Mouse (Mus musculus): Measurements from ENCODE around the gene Rcbtb1.
"Not testable (repeated sequence)": the region's sequence is repeated elsewhere in the genome, so short reads cannot be mapped to it uniquely, and the experiment has no call there.

Gene Rcbtb1

DNA sequence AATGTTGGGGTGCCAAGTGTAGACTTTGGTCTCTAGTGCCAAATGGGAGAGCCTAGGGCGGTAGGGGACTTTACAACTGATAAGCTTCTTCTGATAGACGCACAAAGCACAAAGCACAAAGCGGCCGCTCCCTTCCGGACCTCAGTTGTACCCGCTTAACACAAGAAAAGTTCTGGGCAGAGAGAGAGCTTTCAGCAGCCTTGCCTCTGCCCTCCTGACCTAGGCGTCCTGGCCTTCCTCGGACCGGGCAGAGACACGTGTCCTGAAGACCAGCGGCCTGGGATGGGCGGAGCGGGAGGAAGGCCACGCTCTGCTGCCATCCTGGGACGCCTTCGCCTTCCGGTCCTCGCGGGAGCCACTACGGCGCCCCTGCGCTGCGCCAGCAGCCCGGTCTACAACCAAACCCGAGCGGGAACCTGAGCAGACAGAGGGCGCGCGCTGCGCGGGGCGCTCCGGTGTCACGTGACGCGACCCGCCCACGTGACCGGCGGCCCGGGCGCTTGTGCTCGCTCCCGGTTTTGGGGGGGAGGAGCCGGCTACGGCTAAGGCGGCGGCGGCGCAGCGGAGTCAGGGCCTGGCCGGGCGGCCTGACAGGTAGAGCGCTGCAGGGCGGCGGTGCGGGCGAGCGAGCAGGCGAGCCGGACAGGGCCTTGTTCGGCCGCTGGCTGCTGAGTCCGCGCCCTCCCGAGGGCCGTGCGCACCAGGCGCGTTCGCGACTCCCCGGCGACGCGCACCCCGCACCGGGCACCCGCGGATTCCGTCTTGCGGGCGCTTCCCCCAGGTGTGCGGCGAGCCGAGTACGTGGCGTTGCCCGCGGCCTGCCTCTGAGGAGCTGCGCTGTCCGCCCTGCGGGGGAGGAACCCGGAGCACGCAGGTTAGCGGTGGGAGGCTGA lies at the start of gene Rcbtb1:
TSS of gene Rcbtb1 (plus strand) at position 499 of the 893 bp plus-strand sequence.
- peak; percentile 88 for DNase-seq (ENCODE audit: low spot score)

DNA sequence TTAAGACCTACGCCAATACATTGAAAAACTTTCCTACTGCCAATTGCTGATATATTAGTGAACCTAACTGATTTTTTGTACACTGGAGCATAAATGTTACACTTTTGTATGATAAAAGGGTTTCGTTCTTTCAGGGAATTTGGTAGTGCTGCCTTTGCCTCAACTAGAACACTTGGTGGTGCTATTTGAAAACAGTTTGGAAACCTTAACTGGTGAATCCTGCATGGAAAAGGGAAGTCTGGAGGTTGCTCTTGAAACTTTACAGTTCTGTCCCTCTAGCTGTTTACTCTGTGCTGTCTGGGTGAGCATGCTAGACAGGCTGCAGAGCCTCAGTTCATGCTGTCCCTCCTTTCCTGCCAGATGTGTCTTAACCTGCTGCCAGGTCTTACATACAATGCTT lies 45.4 kb upstream of the Rcbtb1 start:
- no peak for DNase-seq (ENCODE audit: low spot score)

DNA sequence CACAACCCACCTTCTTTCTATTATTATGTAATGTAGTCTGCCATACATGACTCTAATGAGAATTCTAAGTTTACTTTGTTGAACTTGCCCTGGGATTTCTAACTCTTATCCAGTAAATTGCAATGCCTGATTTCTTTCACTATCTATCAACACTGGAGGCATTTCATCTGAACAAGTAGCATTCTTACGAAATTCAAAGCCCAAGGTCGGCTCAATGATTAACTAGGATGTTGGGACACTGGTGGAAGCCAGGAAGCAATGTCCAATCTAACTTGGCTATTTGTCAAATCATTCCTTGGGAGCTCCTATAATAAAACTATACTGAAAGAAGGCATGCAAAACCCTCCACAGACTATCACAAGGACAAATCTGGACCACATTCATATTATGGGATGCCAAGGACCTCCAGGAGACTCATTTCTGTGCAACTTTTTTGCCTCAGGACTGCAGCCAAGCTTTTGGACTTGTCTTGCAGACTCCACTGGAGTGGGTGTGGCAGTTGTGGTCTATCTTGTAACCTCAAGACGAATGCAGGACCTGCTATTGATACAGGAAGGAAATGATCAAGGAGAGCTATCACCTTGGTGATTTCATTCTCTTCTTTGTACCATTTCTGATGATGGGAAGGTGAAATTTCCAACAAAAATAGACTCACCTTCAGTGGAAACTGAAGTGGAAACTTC lies 43.9 kb upstream of the Rcbtb1 start:
- no peak for DNase-seq (ENCODE audit: low spot score)

DNA sequence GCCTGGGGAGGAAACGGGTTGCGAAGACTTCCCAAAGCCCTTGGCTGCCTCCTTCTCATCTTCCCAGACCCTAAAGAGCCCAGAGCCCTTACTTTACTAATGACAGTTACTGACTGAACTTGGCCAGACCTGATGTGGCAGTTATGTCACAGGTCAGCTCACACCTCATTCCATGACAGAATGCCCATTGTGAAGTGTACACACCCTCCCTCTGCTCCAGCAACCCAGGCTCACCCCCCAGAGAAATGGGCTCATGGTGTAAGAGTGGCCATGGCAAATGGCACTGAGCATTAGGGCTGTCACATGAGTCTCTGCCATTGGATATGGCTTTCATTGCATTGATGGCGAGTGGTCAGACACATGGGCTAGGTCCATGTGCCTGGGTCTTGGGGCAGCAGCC lies 22.4 kb upstream of the Rcbtb1 start, which contains the start of gene Gm5142:
TSS of gene Gm5142 (minus strand) at position 101 of the 400 bp plus-strand sequence.
- no peak for DNase-seq (ENCODE audit: low spot score)

DNA sequence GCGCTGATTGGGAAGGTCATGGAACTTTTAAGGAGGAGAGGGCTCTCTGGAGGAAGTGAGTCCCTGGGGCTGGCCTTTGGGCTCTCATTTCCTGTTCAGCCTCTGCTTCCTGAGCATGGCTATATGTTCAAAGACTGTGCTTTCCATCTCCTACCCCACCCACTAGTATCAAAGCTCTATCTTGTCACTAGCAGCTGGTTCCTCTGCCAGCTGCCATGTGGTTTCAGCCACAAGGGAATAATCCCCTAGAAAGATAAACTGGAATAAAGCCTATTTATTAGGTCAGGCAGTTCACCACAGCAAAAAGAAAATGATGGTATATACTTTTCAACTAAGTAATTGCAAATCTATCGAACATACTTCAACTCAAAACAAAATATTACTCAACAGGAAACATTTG lies 18.3 kb upstream of the Rcbtb1 start:
- no peak for DNase-seq (ENCODE audit: low spot score)

DNA sequence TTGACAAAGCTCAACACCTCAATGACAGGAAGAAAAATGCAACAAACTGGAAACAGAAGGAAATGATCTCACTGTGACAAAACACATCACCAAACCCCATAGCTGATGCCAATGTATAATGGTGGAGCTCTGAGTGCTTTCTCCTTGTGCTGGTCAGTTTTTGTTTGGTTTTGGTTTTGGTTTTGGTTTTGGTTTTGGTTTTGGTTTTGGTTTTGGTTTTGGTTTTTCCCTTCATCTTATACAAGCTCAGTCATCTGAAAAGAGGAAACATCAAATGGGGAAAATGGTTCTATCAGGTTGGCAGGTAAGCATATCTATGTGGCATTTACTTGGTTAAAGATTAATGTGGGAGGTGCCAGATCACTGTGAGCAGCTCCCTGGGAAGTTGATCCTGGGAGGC lies 15.5 kb upstream of the Rcbtb1 start:
- DNase-seq (ENCODE audit: low spot score), result no peak

DNA sequence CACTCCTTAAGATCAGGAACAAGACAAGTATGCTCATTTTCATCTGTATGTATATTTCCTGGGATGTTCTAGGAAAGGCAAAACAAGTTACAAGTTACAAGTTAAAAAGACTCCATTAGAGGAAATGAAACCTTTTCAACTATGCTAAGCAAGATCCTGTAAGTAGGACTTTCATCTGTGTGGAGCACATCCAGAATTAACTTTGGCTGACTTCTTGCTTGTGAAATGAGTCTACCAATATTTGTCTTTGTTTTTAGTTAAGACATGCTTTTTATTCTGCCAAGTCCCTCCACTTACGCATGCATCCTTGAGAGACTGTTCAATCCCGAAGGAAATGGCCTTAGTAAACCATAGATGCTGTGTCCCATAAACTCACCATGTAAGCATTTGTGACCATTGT lies 14.9 kb upstream of the Rcbtb1 start:
- DNase-seq (ENCODE audit: low spot score), result no peak

DNA sequence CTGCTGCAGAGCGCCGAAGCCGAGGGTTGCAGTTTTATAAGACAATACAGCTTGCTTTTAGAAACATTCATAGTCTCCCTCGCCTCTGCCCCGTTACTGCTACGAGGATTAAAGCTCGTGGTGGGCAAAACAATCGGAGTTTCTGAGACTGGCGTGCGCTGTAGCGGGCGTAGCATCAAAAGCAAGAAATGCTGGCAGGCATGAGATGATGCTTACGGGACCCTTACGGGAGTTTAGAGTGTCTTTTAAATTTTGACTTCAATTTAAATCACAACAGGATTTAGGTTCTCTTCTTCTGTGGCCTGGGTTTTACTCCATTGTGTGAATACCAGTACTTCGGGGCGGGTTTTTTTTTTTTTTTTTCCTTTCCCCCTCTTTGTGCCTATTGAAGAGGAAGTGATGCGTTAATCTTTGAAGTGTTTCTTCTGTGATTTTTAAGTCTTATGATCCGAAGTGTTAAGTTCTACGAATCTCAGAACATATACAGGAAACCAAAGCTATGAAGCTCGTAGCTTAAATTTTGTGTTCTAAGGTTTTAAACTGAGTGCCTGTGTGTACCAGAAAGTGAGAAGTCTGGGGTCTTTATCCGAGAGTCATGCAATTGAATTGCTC lies 701 bp downstream of the Rcbtb1 start:
- DNase-seq (ENCODE audit: low spot score), result no peak

DNA sequence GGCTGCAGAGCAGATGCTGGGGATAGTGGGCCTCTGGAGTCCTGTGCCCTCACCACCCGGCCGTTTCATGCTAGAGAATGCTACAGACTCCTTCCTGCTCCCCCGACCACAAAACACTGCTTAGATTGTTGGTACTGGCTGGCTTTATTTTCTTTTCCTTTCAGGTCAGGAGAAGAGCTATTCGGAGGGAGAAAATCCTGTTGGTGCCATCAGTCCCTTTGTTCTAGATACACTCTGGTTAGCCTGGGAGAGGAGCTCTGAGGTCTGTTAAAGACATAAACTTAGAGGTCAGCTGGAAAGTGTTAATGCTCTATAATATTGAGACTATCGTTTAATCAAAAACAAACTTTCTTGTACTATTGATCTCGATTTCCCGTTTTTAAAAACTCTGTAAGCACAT lies 4.5 kb downstream of the Rcbtb1 start:
- no peak for DNase-seq (ENCODE audit: low spot score)

DNA sequence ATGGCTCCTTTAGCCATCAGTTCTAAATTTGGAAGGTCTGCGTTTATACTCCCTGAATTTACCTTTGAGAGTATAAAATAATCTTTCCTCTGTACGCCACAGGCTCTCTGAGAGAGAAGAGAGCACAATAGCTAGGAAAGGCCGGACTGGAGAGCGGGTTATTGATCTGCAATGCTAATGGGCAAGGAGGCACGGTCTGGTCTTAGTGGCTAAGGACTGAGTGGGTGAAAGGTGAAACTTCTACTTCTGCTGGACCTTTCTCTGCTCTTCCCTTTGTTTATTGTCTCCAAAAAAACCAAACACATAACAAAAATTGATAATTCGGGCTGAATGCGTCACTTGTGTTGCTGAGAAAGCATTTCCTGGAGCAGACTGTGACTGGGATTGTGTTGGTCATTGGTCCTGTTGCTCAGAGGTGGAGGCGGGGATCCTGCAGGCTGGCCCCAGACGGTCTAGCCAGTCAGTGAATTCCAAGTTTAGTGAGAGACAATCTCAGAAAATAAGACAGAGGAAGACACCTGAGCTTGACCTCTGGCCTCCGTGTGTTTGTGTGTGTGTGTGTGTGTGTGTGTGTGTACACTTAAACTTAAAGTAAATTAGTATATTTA lies 5.1 kb downstream of the Rcbtb1 start:
- no peak for DNase-seq (ENCODE audit: low spot score)

DNA sequence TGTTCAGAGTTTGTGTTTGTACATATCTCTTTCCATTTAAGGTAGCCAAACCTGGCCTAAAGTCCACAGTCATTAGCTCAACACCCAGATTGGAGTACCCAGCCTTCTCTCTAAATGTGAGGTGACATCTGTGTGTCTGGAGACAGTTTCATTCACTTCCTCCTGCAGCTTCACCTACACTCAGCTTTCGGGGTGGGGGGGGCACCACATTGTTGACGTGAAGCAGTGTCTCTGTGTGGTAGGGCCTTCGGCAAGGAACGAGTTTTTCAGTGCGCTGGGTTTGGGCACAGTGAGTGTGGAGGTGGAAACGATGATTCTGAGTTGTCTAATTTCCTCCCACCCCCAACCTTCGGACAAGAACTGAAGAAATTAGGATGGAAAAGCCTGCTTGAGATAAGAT lies 8.0 kb downstream of the Rcbtb1 start:
- no peak for DNase-seq (ENCODE audit: low spot score)

DNA sequence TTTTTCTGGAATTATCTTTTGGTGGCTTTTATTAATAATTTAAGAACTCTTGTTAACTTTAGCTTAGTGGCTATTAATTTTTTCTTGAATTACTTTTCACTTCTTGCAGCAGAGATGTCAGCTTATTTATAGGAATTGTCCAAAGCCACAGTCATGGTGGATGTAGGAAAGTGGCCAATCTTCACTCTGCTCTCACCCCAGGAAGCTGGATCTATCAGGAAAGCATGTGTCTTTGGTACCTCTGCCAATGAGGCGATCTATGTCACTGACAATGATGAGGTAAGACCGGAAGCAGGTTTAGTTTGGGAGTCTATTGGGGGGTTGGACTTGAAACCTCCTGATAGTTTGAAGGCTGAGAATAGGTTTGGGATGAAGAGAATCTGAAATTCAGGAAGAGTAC lies 8.8 kb downstream of the Rcbtb1 start:
- DNase-seq (ENCODE audit: low spot score), result no peak

DNA sequence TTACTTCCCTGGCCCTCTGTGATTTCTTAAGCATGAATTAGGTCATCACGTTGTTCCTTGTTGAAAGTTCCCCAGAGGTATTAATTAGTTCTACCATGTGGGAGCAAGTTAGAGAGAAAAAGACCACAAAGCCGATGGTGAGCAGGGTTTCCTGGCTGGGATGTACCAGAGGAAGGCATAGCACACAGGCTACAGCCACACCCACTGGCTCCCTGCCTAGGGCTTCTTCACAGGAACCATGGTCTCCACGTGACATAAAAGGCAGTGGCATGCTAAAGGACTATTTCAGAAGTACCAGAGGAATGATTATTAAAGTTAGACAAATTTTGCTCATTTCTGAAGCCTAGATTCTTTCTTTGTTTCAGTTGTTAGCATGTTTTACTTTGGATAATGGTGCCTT lies 18.2 kb downstream of the Rcbtb1 start:
- no peak for DNase-seq (ENCODE audit: low spot score)

DNA sequence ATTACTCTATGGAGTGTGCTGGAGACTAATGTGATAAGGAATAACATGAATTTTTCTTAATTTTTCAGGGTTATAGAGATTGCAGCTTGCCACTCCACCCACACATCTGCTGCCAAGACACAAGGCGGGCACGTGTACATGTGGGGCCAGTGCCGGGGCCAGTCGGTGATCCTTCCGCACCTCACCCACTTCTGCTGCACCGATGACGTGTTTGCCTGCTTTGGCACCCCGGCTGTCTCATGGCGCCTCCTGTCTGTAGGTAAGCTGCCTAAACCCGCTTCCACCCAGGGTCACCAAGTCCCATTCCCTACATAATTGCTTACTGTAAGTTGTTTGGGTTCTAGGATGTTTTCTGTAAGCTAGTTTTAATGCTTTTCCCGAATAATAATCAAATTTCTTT lies 25.2 kb downstream of the Rcbtb1 start:
- no peak for DNase-seq (ENCODE audit: low spot score)

DNA sequence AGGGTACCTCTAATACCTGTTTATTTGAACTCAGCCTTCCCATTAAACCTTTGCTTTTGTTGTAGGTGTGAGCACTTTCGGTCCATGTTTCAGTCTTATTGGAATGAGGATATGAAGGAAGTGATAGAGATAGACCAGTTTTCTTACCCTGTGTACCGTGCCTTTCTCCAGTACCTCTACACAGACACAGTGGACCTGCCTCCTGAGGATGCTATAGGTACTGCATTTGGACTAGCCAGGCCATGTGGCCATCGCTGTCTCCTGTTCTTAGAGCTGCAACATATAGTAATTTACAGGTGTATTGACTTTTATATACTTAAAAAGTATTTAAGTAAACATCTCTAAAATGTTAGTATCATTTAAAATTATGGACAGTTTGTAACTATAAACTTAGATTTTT lies 28.8 kb downstream of the Rcbtb1 start:
- no peak for DNase-seq (ENCODE audit: low spot score)

DNA sequence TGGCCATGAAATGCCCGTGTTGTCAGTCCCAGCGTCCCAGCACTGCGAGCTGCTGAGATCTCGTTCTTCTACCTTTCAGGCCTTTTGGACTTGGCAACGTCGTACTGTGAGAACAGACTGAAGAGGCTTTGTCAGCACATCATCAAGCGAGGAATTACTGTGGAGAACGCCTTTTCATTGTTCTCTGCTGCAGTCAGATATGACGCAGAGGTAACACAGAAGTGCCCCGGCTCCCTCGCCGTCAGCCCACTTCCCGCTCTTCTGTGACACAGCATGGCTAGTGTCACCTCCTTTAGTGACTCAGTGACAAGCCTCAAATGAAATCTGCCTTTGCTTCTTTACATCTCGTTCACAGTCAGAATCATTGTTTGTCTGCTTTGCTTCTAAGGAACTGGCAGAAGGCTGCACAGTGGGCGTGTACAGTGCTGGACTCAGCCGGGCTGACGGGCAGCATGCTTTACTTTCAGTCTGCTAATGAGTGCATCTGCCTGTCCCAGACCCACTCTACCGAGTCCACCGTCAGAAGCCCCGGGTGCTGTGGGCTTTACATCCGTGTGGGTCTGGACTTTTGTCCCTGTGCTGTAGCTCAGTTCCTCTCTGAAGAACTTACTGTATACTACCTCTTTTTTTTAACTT lies 29.4 kb downstream of the Rcbtb1 start:
- no peak for DNase-seq (ENCODE audit: low spot score)

DNA sequence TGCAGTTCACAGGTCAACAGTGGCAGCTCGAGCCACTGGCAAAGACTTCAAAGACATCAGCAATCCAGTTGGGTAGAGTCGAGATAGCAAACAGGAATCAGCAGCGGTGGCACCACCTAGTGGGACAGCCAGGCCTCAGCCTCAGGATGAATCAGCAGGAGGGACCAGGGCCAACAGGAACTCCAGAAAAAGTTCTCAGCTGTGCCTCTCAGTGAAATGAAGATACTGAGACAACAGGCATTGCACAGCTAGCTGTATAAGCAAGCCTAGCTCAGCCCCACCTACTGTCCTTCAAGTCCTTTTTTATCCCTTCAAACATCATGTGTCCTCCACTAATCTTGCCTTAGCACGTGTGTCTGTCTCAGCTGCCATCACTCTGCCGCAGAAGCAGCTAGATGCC lies 31.0 kb downstream of the Rcbtb1 start:
- DNase-seq (ENCODE audit: low spot score), result no peak

DNA sequence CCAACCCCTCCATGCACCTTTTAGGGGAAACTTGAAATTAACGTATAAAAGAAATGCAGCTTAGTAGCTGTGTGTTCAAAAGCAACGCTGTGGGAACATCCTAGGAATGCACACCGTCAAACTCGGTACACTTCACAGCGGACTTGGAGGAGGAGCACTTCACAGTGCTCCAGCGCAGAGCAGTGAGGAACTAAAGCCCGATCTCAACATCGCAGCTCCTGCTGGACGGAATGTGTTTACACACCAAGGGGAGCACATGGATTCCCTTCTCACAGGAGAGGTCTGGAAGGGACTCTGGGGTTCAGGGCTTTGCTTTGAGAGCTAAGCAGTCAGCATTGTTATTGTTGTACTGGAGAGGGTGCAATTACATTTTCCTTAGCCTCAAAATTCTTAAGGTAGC lies 32.6 kb downstream of the Rcbtb1 start:
- no peak for DNase-seq (ENCODE audit: low spot score)

DNA sequence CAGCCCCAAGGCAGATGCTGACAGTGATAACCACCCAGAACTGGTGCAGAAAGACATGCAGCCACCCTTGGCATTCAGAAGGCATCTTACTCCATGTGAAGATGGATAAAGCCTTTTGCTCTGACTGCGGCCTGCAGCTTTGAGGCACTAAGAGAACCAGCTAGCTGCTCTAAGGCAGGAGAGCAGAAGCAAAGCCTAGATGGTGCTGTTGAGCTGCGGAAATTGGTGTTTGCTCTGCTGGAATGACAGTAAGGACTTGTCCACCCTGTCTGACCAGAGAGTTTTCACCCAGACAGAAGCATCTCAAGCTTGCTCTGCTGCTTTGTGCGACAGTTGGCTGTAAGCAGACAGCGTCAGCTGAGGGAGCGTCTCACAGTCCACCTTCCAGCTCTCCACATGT lies 49.3 kb downstream of the Rcbtb1 start:
- DNase-seq (ENCODE audit: low spot score), result not testable (repeated sequence)

DNA sequence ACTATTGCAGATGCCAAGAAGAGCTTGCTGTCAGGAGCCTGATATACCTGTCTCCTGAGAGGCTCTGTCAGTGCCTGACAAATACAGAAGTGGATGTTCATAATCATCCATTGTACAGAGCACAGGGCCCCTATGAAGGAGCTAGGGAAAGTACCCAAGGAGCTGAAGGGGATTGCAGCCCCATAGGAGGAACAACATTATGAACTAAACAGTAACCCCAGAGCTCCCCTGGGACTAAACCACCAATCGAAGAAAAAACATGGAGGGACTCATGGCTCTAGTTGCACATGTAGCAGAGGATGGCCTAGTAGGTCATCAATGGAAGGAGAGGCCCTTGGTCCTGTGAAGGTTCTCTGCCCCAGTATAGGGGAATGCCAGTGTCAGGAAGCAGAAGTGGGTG lies 54.9 kb downstream of the Rcbtb1 start:
- DNase-seq (ENCODE audit: low spot score), result not testable (repeated sequence)

DNA sequence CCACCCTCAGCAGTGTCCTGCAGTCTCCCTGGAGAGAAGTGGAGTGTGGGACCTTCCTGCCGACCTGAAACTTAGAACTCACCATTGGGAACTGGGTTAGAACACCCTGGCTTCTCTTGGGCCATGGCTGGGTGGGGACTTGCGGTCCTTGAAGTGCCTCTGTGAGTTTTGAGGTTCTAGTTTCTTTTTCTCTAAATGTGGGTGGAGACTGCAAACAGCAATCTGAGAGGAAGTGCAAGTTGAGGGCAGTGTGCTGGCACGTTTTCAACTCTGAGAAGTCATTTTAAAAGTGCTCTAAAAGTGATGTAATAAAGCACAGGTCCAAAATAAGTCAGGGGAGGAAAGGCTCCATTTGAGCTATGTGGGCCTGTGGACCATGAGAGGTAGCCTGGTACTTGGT lies 59.0 kb downstream of the Rcbtb1 start, which contains the start of gene Gm6904:
TSS of gene Gm6904 (minus strand) at position 161 of the 400 bp plus-strand sequence.
- DNase-seq (ENCODE audit: low spot score), result no peak

DNA sequence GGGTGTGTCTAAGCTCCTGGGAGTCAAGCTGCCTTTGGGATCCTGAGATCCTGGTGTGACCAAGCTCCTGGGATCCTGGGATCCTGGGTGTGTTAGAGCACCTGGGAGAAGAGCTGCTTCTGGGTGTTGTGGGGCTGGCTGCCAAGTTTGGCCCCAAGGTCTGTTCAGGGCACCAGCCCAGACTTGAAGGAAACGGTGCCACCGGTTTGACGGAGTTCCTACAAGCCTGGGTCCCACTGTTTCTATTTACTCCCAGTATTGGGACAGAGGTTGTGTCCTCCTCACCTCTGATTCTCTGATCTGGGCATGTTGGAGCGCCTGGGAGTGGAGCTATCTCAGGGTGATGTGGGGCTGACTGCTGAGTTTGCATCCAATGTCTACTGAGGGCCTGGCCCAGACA lies 74.0 kb downstream of the Rcbtb1 start:
- DNase-seq (ENCODE audit: low spot score), result not testable (repeated sequence)
